Mouse (Mus musculus) lung, postnatal 25 days (tissue): ENCODE data around the gene Rlbp1.

Experiments used
- DNase-seq: peaks from one replicate; pipeline ENCODE4 v3.0.0; 2022; ENCODE audit warnings: low spot score

Gene Rlbp1

GRCm38 (mm10) chr7:79376516-79377275 is 10.2 kb downstream of the Rlbp1 start:
- peak; percentile 63 for DNase-seq

DNA sequence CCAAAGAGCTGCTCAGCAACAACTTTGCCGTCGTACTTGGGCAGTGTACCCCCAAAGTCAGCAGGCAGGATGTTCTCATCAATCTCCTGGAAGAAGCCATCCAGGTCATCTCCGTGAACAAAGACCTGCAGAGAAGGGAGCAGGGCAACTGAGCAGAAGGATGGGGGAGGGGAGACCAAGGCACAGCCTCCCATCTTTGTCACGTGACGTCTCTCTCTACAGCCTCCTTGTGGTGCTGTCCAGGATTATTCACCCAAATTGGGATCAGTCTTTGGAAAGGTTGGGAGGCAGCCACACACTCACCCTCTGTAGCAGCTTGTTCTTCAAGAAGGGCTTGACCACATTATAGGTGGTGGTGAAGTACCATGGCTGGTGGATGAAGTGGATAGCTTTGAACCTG is 11.3 kb downstream of the Rlbp1 start:
- no peak for DNase-seq

- no peak for DNase-seq
Observed at GRCm38 (mm10) chr7:79374017-79374416, 12.8 kb downstream of the Rlbp1 start.

DNA sequence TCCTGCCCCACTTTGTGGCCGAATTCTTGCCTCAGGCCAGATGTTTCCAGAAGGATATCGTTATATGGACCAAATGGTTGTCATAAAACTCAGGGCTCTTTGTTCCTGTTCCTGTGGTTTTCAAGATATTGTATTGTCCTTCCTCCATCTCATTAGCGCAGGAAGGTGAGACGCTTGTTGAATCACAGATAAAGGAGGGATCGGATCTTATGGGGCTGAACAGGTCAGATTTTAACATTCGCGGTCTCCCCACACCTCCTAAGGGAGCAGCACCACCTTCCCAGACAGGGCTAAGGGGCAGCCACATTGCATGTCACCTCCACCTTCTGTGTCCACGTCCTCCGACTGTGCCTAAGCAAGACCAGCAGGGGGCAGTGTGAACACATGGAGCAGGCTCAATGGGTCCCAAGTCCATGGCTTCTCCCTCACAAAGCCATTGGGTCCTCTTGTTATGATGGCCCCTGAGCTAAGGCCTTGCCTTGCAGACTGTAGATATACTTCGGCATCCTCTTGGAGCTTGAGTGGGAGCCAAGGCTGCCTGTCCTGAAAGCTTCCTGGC is 15.4 kb downstream of the Rlbp1 start:
- peak; percentile 77 for DNase-seq

GRCm38 (mm10) chr7:79369416-79369815 is 17.4 kb downstream of the Rlbp1 start:
- no peak for DNase-seq

DNA sequence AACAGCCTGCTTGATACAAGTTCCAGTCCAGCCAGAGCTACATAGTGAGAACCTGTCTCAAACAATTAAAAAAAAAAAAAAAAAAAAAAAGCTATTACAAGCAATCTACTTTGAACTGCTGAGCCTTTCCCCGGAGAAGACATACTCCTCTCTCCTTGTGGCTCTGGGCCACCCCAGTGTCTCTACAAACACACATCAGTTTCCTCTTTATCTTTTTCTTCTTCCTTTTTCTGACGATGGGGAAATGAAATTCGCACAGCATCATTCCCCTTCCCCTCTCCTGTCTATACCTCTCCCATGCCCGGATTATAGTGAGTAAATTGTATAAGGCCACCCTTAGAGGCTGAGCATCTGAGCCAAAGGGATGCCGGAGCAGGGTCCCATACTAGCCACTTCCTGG is 18.2 kb downstream of the Rlbp1 start:
- no peak for DNase-seq

DNA sequence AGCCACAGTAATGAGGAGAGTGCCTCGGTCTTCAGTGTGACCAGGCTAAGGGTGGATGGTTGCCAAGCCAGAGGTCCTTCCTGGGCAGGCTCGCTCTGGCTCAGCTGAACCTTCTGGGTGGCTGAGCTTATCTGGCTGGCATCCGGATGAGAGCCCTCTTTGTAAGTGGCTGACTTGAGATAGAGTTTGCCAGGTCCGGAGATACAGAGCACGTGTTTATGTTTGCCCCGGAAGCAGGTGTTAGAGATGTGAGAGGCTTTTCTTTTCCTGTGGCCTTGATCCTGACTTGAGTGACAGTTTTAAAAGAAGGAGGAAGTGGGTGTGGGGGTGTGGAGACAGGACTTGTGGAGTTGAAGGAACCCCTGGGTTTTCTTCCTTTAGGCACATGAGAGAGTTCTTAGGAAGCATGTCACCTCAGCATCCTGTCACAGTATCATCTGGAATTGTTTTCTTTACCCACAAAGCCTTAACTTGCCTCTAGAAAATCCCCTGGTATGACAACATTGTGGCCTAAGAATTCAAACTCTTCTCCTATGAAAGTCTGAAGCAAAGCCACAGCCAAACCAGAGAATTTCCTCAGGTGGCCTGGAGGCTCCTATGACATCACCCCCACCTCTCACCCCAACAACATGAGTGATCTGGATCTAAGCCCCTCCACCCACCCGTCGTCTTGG is 23.3 kb downstream of the Rlbp1 start:
- peak; percentile 84 for DNase-seq

DNA sequence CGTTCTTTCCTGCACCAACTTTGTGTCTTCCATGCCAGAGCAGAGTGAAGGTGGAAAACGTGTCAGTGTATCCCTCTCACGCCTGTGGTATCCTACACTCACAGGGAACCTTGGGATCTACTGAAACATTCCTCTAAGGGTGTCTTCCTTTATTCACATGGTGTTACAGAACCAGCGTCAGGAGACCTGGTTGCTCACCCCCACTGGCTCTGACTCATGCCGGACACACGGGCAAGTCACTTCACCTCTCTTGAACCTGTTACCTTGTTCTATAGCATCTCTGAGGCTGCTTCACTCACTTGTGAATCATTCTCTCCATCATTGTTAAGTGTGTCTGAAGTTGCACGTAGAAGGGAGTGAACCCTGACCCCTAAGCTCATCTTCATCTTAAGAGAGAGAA is 24.0 kb downstream of the Rlbp1 start:
- no peak for DNase-seq

- no peak for DNase-seq
Observed at GRCm38 (mm10) chr7:79362208-79362607, 24.6 kb downstream of the Rlbp1 start.

DNA sequence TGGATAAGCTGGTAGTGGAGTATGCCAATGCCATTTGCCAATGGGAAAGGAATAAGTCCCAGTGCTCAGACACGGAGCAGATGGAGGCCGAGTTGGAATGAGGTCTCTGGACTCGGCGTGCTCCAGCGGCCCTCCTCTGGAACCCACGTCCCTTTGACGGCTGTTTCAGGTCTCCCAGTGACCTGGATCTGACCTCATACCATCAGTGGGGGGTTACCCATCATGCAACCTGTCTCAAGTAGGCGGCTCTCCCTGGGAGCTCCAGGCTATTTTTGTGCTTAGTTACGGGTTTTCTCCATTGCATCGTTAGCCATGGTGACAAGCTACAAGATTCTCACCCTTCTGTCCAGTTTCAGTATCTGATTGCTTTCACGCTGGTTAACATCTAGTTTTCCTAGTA is 26.8 kb downstream of the Rlbp1 start:
- no peak for DNase-seq

- no peak for DNase-seq
Observed at GRCm38 (mm10) chr7:79359183-79359435, 27.7 kb downstream of the Rlbp1 start.

DNA sequence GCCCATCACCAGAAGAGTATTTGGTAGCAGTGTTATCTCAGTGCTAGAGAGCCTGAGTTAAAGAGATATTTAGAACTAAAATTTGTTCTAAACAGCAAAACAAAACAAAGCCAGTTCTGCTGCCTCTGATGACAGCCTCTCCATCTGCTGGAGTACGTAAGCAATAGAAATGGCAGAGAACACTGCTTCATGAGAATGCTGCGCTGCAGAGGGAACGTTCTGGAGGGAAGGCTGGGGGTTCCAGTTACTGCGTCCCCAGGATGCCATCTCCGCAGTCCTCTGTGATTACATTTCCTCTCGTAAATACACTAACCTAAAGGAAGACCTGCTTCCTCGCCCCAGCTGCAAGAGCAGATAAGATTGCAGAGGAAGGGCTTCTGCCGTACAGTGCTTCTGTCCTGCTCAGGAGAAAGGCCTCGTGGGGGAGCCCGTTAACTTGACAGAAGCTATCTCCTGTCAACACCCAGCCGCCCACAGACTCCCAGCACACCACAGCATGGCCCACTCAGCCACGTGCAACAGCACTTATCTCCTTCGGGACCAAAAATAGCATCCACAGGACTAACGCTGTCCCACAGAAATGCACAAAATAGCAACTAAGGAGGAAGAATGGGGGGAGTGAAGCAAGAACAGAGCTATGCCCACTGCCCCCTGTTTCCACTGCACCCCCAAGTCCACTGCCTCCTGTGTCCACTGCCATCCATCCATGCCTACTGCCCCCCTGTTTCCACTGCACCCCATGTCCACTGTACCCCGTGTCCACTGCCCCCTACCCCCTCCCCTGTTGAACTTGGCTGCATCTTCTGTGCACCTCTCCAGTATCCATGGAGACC is 28.3 kb downstream of the Rlbp1 start:
- DNase-seq = no peak

DNA sequence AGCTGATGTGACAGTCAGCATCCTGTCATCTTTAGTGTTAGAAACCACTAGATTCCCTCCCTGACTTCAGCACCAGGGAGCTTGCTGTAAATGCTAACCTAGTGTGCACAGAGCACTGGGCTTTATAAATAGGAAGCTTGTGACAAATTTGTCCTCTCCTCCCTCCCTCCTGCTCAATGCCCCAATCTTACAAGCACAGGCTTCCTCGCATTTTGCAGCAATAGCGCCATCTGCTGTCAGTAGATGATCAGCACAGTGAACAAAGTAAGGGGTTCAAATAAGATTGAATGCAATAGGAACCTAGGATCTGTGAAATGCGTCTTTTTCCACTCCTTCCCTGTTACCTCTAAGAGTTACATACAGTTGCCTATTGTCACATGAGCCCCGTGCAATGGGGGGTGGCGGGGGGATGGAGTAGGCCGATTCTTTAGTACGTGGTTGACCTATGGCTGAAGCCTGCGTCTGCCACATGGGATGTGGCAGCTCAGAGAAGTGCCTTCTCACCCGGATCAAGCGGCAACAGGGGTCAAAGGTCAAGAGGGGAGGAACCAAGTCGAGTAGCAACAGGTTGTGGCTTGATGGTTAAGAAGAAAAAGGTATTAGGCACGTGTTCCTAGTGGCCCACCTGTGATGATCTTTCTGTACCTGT is 37.0 kb downstream of the Rlbp1 start:
- DNase-seq = peak; percentile 79

GRCm38 (mm10) chr7:79348816-79349215 is 38.0 kb downstream of the Rlbp1 start:
- DNase-seq = no peak

- no peak for DNase-seq
Observed at GRCm38 (mm10) chr7:79347108-79347813, 39.6 kb downstream of the Rlbp1 start.

DNA sequence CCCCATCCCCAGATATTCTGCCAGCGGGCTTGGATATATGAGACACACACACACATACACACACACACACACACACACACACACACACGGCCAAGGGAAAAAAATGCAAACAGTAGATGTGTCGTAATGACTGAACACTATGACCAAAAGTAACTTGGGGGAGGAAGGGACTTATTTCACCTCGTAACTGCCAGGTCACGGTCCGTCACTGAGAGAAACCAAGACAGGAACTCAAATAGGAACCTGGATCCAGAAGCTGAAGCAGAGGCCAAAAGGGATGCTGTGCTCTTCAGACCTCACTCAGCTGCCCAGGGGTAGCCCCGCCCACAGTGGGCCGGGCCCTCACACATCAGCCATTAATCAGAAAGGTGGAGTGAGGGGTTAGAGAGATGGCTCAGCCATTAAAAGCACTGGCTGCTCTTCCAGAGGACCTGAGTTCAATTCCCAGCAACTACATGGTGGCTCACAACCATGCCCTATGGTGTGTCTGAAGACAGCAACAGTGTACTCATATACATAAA is 40.2 kb downstream of the Rlbp1 start:
- no peak for DNase-seq

- peak; percentile 65 for DNase-seq
Observed at GRCm38 (mm10) chr7:79345902-79346301, 40.9 kb downstream of the Rlbp1 start.

- DNase-seq = no peak
Observed at GRCm38 (mm10) chr7:79336362-79336910, 50.4 kb downstream of the Rlbp1 start.

GRCm38 (mm10) chr7:79333419-79333818 is 53.4 kb downstream of the Rlbp1 start:
- no peak for DNase-seq

GRCm38 (mm10) chr7:79331197-79331596 is 55.7 kb downstream of the Rlbp1 start:
- DNase-seq = no peak

DNA sequence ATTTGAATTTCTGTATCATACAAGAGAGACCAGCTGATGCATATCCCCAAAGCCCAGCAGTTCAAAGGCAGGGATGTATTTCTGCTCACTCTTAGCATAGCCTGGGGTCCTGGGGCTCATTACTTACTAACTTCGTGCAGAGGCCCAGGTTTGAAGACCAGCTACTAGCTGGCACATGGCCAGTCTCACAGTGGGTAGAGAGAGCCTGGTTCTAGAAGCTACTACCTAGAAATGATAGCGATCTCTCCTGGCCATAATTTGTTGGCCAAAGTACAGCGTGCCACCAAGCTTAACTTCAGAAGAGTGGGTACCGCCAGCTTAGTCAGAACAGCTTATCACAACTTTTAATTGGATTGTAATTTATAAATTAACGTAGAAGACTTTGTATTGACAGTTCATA is 58.1 kb downstream of the Rlbp1 start:
- DNase-seq = no peak
